ENCODE assay signal across 21 mouse cellular contexts in the genomic region with DNA sequence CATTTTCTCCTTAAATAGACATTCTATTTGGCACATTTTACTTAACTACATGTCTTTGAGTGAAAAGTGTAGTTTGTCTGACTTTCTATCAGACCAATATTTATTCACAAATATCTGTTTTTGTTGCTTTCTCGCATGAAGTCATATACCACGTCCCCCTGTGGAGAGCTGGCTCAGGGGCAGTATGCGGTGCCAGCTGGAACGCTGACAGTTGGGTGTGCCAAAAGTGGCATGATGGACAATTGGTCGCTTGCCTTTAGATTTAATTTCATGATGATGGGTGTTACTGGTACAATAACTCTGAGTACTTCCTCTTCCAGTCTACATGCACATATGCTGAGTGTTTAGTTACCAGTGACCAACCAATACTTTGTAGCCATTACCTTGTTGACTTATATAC.
DNase-seq lines count a peak whose midpoint lies in the region; ATAC-seq and TF ChIP-seq lines count a peak whose summit lies in the region.
"Had no signal": no experiment of that assay in that cellular context is flagged by ENCODE, and none has a peak within 500 bp of the region (broad histone marks: within the 10 kb centered on the region; RNA-seq: fewer than 3 reads in every experiment).

No protein-coding gene starts in this region.

- H3K4me3 ChIP-seq in hindbrain, embryonic 14.5 days (replicated peaks; ENCODE audit: low read length), result no peak overlapping the region
- no peak overlapping the region for H3K4me3 ChIP-seq in hindbrain, embryonic 11.5 days (ENCODE audit: low read depth, low read length)
- no peak overlapping the region for H3K4me3 ChIP-seq in forebrain, postnatal 0 days (ENCODE audit: low read depth, low read length)
- H3K4me3 ChIP-seq: embryonic facial prominence, embryonic 15.5 days; hindbrain, embryonic 12.5 days; megakaryocyte, embryonic 14.5 days; neural tube, embryonic 15.5 days had no signal

- TF ChIP-seq CTCF in forebrain, postnatal 0 days (IDR thresholded peaks at IDR 0.05; ENCODE audit: low read depth), result no peak

- H3K9me3 ChIP-seq in hindbrain, embryonic 14.5 days (ENCODE audit: control insufficient read depth, low read length), result no peaks in the 10 kb centered on the region
- no peaks in the 10 kb centered on the region for H3K9me3 ChIP-seq in hindbrain, embryonic 11.5 days (ENCODE audit: control insufficient read depth, low read length)
- H3K9me3 ChIP-seq in forebrain, postnatal 0 days (ENCODE audit: low read length), result no peaks in the 10 kb centered on the region
- H3K9me3 ChIP-seq: embryonic facial prominence, embryonic 15.5 days; hindbrain, embryonic 12.5 days; megakaryocyte, embryonic 14.5 days; neural tube, embryonic 15.5 days had no signal

- no peaks in the 10 kb centered on the region for H3K27me3 ChIP-seq in hindbrain, embryonic 14.5 days (ENCODE audit: control insufficient read depth, insufficient read depth, low read length)
- H3K27me3 ChIP-seq in hindbrain, embryonic 11.5 days (ENCODE audit: control insufficient read depth, insufficient read depth, low read length), result no peaks in the 10 kb centered on the region
- H3K27me3 ChIP-seq in forebrain, postnatal 0 days (ENCODE audit: insufficient read depth, low read length), result no peaks in the 10 kb centered on the region
- H3K27me3 ChIP-seq: embryonic facial prominence, embryonic 15.5 days; hindbrain, embryonic 12.5 days; megakaryocyte, embryonic 14.5 days; neural tube, embryonic 15.5 days had no signal

- no peak overlapping the region for H3K4me2 ChIP-seq in hindbrain, embryonic 14.5 days (replicated peaks)
- H3K4me2 ChIP-seq in hindbrain, embryonic 11.5 days (replicated peaks; ENCODE audit: low read depth, low read length), result no peak overlapping the region
- H3K4me2 ChIP-seq in forebrain, postnatal 0 days (ENCODE audit: low read depth), result no peak overlapping the region
- H3K4me2 ChIP-seq: embryonic facial prominence, embryonic 15.5 days; hindbrain, embryonic 12.5 days; neural tube, embryonic 15.5 days had no signal

- H3K4me1 ChIP-seq in hindbrain, embryonic 14.5 days (replicated peaks; ENCODE audit: control insufficient read depth, insufficient read depth, low read length), result no peaks in the 10 kb centered on the region
- no peaks in the 10 kb centered on the region for H3K4me1 ChIP-seq in hindbrain, embryonic 11.5 days (replicated peaks; ENCODE audit: control insufficient read depth, insufficient read depth, low read length)
- no peaks in the 10 kb centered on the region for H3K4me1 ChIP-seq in forebrain, postnatal 0 days (ENCODE audit: insufficient read depth)
- H3K4me1 ChIP-seq: embryonic facial prominence, embryonic 15.5 days; hindbrain, embryonic 12.5 days; megakaryocyte, embryonic 14.5 days; neural tube, embryonic 15.5 days had no signal

- H3K9ac ChIP-seq in hindbrain, embryonic 14.5 days, result no peak overlapping the region
- no peak overlapping the region for H3K9ac ChIP-seq in hindbrain, embryonic 11.5 days (ENCODE audit: low read depth, low read length)
- no peak overlapping the region for H3K9ac ChIP-seq in forebrain, postnatal 0 days
- H3K9ac ChIP-seq: embryonic facial prominence, embryonic 15.5 days; hindbrain, embryonic 12.5 days; neural tube, embryonic 15.5 days had no signal

- no peak for ATAC-seq in hindbrain, embryonic 14.5 days (ENCODE audit: low FRiP score)
- ATAC-seq in hindbrain, embryonic 11.5 days (ENCODE audit: low FRiP score), result no peak
- peak; percentile 42; the same call in 1 of the 2 replicates for ATAC-seq in forebrain, postnatal 0 days
- ATAC-seq in granulocyte monocyte progenitor cell, adult 5-6 weeks (replicated peaks; ENCODE audit: poor library complexity, severe bottlenecking), result no peak
- ATAC-seq: intestine, embryonic 16.5 days had no signal

- H3K36me3 ChIP-seq in hindbrain, embryonic 14.5 days (replicated peaks; ENCODE audit: control insufficient read depth, insufficient read depth), result no peaks in the 10 kb centered on the region
- H3K36me3 ChIP-seq in hindbrain, embryonic 11.5 days (ENCODE audit: control insufficient read depth, insufficient read depth, low read length), result no peaks in the 10 kb centered on the region
- no peaks in the 10 kb centered on the region for H3K36me3 ChIP-seq in forebrain, postnatal 0 days (ENCODE audit: insufficient read depth)
- H3K36me3 ChIP-seq: embryonic facial prominence, embryonic 15.5 days; hindbrain, embryonic 12.5 days; neural tube, embryonic 15.5 days had no signal

- WGBS in hindbrain, embryonic 14.5 days, result 76% methylated on average over 5 of the region's 5 CpGs
- 91% methylated on average over 5 of the region's 5 CpGs for WGBS in hindbrain, embryonic 11.5 days
- WGBS in forebrain, postnatal 0 days, result 30% methylated on average over 5 of the region's 5 CpGs

- peak; percentile 57 for DNase-seq in hindbrain, embryonic 14.5 days (ENCODE audit: low spot score)
- DNase-seq in hindbrain, embryonic 11.5 days (ENCODE audit: low spot score), result no peak
- peak; percentile 26 for DNase-seq in right cerebral cortex, postnatal 10 days (ENCODE audit: low spot score in 2 of 2)
- DNase-seq in right cerebral cortex, postnatal 36 days (ENCODE audit: low spot score in 2 of 2), result no peak
- peak; percentile 88 for DNase-seq in cerebellum, adult 8-10 months
- DNase-seq in forebrain, postnatal 0 days, result peak; percentile 70
- DNase-seq in urinary bladder, adult 2 months (ENCODE audit: low spot score), result no peak
- DNase-seq: adrenal gland, postnatal 10 days; B cell, adult 2 months; embryo, embryonic 11 days; gastrocnemius, postnatal 10 days; lung, postnatal 10 days; spleen, adult 18-20 months; thymus, adult 2 months had no signal

- H3K27ac ChIP-seq in hindbrain, embryonic 14.5 days, result no peak overlapping the region
- H3K27ac ChIP-seq in hindbrain, embryonic 11.5 days (ENCODE audit: low read depth, low read length), result no peak overlapping the region
- no peak overlapping the region for H3K27ac ChIP-seq in forebrain, postnatal 0 days (ENCODE audit: low read depth, low read length)
- H3K27ac ChIP-seq: embryonic facial prominence, embryonic 15.5 days; hindbrain, embryonic 12.5 days; kidney, postnatal 0 days; neural tube, embryonic 15.5 days had no signal

Comparison
In these comparisons a context has a peak if more than half of its experiments do, and no peak if none do; other contexts are left out.
1. DNase-seq: peak in hindbrain, embryonic 14.5 days (single experiment), right cerebral cortex, postnatal 10 days (2 of 2), cerebellum, adult 8-10 months (single experiment) and forebrain, postnatal 0 days (single experiment); none in hindbrain, embryonic 11.5 days (single experiment), right cerebral cortex, postnatal 36 days (0 of 2) and urinary bladder, adult 2 months (single experiment).